Mouse (Mus musculus) c-Kit-negative CD71-positive TER-119-positive erythroid progenitor cells, embryonic 14.5 days (primary cell): ENCODE data around the gene Cd83.

Experiments used
- DNase-seq: peaks from one replicate; pipeline ENCODE4 v3.0.0-alpha.2; 2013; ENCODE audit warnings: low read depth, low spot score

The Cd83 gene

GRCm38 (mm10) chr13:43784725-43785711, at the start of gene Cd83:
Gene Cd83 (plus strand): TSS chr13:43784775.
- DNase-seq, result no peak

- DNase-seq, result peak; percentile 2
These were observed 44.8 kb upstream of the Cd83 start for GRCm38 (mm10) chr13:43739598-43740275.

- no peak for DNase-seq
These were observed 44.3 kb upstream of the Cd83 start for GRCm38 (mm10) chr13:43740276-43740608.

- no peak for DNase-seq
These were observed 41.9 kb upstream of the Cd83 start for GRCm38 (mm10) chr13:43742677-43743076.

DNA sequence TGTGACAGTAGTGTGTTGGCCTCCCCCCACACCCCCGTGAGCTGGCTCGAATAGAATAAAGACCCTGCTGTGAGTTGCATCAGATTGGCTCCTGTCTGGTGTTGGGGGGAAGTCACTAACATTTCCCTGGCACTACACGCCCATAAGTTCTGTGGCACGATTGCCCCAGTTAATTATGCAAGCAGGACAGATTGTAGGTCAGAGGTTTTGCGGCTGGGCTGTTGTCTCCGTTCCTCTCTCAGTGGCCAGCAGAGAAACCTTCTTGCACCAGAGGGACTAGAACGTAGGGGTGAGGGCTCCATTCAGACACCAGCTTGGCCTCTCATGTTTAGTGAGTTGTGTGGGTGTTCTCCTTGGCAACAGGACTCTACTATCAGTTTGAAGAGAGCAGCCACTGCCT, 40.3 kb upstream of the Cd83 start:
- DNase-seq, result no peak

- DNase-seq, result no peak
These were observed 34.3 kb upstream of the Cd83 start for GRCm38 (mm10) chr13:43750301-43750700.

- no peak for DNase-seq
These were observed 33.6 kb upstream of the Cd83 start for GRCm38 (mm10) chr13:43750966-43751365.

DNA sequence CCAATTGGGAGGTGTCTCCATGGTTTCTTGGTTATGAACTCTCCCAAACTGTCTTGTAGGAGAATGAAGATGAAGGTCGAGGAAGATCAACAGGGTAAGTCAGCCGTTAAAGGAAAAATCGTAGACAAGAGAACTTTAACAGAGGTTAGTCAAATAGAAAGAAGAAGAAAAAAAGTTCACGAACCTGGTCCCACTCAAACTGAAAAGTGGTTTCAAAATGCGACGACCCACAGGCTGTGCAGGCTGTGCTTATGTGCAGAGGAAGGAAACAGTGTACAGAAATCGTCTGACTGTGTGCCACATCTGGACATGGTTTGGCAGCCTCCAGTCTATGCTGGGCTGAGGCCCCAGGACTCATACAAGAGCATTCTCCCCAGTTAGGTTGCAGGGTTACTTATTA, 32.2 kb upstream of the Cd83 start:
- DNase-seq, result no peak

DNA sequence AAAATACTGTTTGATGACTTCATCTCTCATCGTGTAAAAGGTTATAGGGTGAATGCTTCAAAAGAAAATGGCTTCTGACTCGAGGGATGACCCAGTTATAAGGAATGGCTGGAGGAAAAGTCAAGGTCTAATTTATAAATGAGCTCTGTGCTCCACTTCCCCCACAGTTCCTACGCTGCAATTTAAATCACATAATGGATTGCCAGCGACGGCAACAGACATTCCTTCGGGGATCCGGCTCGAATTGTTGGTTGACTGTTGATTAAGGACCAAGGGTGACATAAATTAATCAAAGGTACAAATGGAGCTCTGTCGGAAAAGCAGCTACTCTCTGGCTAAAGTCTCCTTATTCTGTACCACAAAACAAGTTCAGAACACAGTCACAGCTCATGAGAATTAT, 30.9 kb upstream of the Cd83 start:
- DNase-seq, result no peak

DNA sequence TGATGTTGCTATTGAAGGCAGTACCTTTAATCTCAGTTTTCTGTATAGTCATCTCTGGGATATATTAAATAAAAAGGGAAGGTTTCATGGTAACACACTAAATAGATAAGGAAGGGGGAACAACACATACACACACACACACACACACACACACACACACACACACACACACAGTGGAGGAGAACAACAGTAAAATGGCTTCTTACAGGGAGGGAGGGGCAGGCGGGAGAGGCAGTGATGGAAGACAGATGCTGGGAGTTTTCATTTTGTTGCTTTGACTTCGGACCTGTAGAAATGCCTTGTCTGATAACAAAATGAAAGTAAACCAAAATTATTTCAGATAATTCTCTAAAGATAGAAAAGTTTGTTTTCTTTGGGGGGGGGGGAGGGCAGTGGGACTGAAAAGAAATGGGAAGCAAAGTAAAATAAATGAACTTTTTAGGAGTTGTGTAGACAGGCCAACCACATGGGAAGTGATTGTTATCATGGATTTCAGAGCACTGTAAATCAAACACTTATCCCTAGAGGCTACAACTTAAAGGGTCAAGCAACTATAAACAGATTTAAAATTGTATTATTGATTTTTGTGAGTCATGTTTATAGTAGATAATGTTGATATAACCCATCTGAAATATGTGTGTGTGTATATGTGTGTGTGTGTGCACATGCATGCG, 30.0 kb upstream of the Cd83 start:
- DNase-seq, result no peak

DNA sequence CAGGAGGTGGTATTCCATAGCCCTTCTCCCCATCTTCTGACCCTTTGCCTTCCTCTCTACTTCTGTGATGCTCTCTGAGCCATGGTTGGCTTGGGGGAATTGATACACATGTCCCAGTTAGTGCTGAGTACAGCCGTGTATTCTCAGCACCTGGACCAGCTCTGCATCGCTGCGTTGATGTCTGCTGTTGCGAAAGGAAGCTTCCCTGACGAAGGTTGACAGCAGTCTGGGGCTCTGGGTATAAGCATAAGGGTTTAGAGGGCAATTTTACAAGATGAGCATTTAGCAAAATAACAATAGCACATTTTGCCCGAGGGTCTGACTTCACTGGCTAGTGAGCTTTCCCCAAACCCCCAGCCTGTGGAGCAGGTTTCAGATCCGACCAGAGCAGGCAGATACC, 29.0 kb upstream of the Cd83 start:
- DNase-seq, result no peak

DNA sequence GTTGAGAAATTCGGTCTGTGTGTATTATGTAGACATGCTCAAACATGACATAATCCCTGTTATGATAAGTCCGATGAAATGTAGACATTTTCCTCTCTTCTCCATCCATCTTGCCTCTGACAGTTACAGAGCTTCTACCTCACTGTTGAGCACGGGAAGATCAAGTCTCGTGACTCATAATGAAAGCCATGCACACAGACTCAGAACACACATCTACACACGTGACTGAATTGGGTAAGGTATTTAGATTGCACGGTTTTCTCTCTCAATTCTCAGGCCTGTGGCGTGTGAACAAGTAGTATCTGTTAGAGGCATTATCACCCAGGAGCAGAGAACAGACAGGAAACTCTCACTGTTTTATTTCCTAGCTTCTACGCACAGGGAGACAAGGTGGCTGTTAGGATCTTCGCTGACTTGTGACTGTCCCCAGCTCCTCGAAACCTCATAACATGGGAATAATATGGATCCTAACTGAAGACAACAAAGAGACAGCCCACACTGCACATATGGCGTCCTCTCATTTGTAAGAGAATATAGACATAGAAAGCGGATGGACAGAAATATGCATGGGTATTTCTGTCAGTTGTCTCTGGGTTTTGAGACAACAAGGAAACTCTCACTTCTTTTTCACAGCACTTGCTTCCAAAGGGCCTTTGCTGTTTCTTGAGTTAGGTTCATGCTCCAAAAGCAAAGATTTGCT, 23.3 kb upstream of the Cd83 start:
- no peak for DNase-seq

- DNase-seq, result no peak
These were observed 21.7 kb upstream of the Cd83 start for GRCm38 (mm10) chr13:43762901-43763300.

GRCm38 (mm10) chr13:43763301-43763994, 21.1 kb upstream of the Cd83 start:
- DNase-seq, result no peak

DNA sequence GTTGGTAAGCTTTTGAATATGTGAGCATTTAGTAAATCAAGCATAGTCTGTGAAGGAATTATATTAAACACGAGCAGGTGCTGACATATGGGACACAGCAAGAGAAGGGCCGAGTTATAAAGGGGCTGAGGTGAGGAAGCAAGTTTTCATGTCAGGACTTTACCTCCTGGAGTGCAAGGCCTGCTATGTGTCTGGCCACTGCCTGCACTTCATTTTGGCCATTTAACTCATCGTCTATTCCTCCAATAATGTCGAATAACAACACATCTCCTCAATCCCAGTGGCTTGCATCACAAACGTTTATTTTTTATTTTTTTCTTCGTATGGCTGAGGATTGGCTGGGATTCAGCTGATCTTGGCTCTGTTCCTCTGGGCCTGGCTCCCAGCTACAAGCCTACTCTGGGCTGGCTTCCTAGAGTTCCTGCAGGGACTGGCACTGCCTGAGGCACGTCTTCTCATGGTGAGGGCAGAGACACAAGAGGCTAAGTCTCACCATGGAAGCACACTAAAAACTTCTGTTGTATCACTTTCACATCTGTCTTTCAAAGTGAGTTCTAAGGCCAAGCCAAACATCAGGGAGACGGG, 20.5 kb upstream of the Cd83 start:
- DNase-seq, result no peak

DNA sequence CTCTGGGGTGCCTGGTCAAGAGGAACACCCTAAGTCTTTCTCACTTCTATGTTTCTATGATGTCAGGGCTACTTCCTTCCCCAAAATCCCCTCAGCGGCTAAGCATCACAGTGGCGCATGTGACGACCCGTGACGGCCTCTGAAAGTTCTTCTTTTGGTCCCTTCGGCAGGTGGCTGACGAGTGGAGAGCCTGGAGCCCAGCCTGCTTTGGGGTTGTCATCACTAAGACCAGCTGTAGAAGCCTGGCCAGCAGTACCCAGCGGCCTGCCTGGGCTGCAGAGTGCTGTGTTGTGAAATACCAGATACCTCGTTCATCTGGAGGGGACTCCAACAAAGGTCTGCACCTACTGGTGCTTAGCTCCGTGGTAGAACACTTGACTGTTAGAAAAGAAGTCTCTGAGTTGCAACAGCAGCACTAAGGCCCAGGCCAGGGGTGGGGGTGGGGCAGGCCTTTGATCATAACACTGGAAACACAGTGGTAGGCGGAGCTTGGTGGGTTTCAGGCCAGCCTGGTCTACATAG, 19.2 kb upstream of the Cd83 start:
- DNase-seq, result no peak

DNA sequence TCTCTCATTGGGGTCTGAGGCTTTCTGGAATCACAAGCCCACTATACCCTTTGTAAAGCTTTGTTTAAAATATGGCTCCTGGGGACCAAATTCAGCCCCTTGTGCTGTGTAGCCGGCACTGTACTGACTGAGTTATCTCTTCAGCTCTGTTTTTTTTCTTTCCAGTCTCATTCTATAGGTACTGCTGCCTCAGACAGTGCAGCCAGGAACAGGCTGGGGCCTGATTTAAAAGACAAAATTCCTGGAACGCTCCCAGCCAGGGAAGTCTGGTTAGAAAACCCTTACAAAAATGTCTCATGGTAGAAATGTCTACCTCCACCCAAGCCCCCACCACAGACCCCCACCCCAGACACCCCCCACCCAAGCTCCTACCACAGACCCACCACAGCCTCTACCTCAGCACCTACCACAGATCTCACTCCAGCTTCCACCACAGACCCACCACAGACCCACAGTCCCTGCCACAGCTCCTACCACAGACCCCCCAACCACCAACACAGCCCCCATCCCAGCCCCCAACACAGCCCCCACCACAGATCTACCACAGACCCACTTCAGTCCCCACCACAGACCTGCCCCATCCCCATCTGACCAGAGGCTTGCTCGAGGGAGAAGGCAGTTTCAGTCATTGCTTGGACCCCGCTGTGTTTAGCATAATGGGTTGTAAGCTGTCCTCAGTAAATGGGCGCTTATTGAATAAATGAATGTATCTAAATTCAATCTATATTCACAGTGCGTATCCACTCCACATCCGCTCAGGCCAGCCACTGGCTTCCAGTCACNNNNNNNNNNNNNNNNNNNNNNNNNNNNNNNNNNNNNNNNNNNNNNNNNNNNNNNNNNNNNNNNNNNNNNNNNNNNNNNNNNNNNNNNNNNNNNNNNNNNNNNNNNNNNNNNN, 17.5 kb upstream of the Cd83 start:
- no peak for DNase-seq

GRCm38 (mm10) chr13:43773020-43773419, 11.6 kb upstream of the Cd83 start:
- DNase-seq, result no peak

DNA sequence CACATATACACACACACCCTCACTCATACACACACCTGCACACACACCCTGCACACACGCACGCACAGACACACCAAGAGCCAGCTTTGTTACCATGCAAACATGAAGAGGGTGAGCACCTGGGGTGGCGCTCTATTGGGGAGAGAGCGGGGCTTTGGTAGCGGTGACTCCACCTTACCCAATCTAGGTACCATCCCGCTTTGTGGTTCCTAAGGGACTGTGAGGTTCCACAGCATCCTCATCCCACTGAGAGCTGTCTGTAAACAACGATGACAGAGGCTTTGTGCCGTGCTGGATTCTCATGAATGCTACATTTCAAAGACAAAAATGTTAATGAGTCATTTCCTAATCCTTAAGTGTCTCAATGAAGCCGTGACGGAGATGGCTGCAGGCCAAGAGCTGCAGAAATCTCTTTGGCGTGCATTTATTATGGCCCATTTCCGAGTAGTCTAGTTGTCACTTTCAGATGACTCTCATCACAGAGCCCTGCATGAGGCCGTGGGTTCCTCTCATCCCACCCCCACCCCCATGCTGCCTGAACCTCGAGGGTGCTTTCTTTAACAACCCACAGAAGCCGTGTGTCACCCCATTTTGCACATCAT, 10.5 kb upstream of the Cd83 start:
- DNase-seq, result no peak
